Mouse (Mus musculus) midbrain, embryonic 10.5 days (tissue): Measurements from ENCODE around the gene Bcap31. TPM values are rescaled to one million over a fixed set of nuclear protein-coding genes. Genes with fewer than 3 reads are reported as not detected.

Experiments
- DNase-seq: peaks from one replicate; pipeline ENCODE4 v3.0.0-alpha.2; 2017; ENCODE audit warnings: low spot score
- H3K27ac ChIP-seq: fragments of 300-500 bp; sonication (generic); replicated peaks from 2 replicates; pipeline ENCODE4 v1.5.1; 2016; ENCODE audit warnings: mild to moderate bottlenecking
- H3K27me3 ChIP-seq: fragments of 300-500 bp; sonication (generic); 2 replicates; pipeline ENCODE4 v1.6.1; 2016; ENCODE audit warnings: low read depth, mild to moderate bottlenecking; ENCODE audit not compliant: poor library complexity, severe bottlenecking
- H3K36me3 ChIP-seq: fragments of 300-500 bp; sonication (generic); 2 replicates; pipeline ENCODE4 v1.6.1; 2016; ENCODE audit warnings: mild to moderate bottlenecking, moderate library complexity
- H3K4me1 ChIP-seq: fragments of 300-500 bp; sonication (generic); 2 replicates; pipeline ENCODE4 v1.6.1; 2016
- H3K4me3 ChIP-seq: fragments of 300-500 bp; sonication (generic); 2 replicates; pipeline ENCODE4 v1.5.1; 2016; ENCODE audit warnings: mild to moderate bottlenecking, moderate library complexity
- H3K9me3 ChIP-seq: fragments of 300-500 bp; sonication (generic); replicated peaks from 2 replicates; pipeline ENCODE4 v1.6.1; 2016; ENCODE audit warnings: mild to moderate bottlenecking
- WGBS: fragments of 180-500 bp; shearing (Covaris S2); methylation state at CpG from one replicate; pipeline ENCODE4 v1.1.7; 2016; 5-methylcytosine and 5-hydroxymethylcytosine counted together
- polyA plus RNA-seq: library from polyadenylated mRNA; unstranded; fragments of >200 nt; fragmentation: Nextera tagmentation; extraction: Ambion mirVana; gene quantifications from 2 replicates; pipeline ENCODE4 v1.2.1, GENCODE M21; 2016

The Bcap31 gene
- polyA plus RNA-seq, 1 experiment from 2014 or later, result 157 TPM

DNA sequence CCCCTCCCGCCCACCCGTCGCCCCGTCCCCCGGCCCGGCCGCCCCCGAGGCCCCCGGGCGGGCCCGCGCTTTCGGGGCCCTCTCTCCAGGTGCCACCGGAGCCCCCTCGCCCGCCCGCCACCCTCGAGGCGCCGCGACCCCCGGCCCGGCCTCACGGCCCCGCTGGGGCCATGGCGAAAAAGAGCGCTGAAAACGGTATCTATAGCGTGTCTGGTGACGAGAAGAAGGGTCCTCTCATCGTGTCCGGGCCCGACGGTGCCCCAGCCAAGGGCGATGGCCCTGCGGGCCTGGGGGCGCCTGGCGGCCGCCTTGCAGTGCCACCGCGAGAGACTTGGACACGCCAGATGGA is 42.4 kb downstream of the Bcap31 start:
- WGBS, result 26% methylated on average over 37 of the region's 42 CpGs
- Histone ChIP-seq H3K4me1 (peaks cover 26% of the 10 kb centered on the region), H3K36me3 (peaks cover 26% of the 10 kb centered on the region), H3K9me3 (0 out of 2 replicates have a peak, but pooled peaks cover 6% of the 10 kb centered on the region), H3K27ac (peak overlapping the region; percentile 87), H3K27me3 (peaks cover 31% of the 10 kb centered on the region; the same call in 1 of the 2 replicates), H3K4me3 (peak overlapping the region; percentile 68)
- peak; percentile 26 for DNase-seq

DNA sequence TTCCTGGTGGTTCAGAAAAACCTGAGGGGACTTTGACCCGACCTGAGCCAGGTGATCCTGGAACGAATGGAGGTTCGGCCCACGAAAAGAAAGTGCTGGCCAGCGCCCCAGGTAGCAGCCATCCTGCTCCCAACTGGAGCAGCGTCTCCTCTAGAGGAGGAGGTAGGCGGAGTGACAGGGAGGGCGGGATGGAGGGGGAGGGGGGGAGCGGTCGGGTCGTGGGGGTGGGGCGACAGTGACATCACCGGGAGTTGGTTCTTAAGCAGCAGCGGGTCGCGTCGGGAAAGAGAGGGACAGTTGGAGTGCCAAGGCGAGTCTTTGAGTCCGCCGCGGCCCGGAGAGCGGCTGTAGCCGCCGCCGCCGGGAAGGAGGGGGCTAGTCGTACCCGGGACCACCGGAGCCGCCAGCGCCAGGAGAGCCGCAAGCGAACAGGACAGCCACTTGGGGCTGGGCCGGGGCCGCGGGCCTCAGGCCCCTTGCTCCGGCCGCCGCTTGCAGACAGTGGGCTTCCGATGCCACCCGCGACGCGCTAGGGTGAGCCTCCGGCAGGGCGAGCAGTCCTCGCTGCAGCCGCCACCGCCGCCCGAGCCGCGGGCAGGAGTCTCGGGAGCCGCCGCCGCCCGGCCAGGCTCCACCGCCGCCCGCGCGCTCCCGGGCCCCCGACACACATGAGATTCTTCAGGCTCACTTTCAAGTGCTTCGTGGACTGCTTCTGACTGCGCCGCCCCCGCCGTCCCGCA is 42.9 kb downstream of the Bcap31 start, which contains the start of gene Slc6a8:
Gene Slc6a8 (plus strand): TSS at position 272 of the 740 bp plus-strand sequence.
- Histone ChIP-seq H3K4me1 (peaks cover 26% of the 10 kb centered on the region), H3K9me3 (0 out of 2 replicates have a peak, but pooled peaks cover 6% of the 10 kb centered on the region), H3K27ac (peak within 1 kb of the TSS; percentile 87), H3K36me3 (peaks cover 21% of the 10 kb centered on the region), H3K27me3 (peaks cover 31% of the 10 kb centered on the region; the same call in 1 of the 2 replicates), H3K4me3 (peak within 1 kb of the TSS; percentile 68)
- WGBS, result 13% methylated on average over 58 of the region's 72 CpGs
- peak; percentile 72 for DNase-seq

DNA sequence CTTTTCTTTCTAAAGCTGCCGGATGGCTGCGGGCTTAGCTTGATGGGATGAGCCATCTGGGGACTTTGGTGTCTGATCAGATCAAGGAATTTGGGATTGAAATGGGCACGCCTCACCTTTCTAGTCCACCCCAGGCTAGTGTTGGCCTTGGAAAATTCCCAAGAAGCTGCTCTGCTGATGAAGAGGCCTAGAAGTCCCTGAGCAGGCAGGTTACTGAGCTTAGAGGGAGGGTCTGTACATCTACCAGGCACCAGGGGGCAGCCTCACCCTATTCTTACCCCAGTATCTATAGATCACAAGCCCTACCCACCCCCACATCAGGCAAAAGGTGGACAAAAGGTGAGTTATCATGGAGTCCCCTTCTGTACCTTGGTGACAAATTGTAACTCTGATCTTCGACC is 43.9 kb downstream of the Bcap31 start:
- Histone ChIP-seq H3K9me3 (0 out of 2 replicates have a peak, but pooled peaks cover 6% of the 10 kb centered on the region), H3K27ac (no peak overlapping the region), H3K4me3 (no peak overlapping the region), H3K4me1 (peaks cover 26% of the 10 kb centered on the region), H3K27me3 (peaks cover 31% of the 10 kb centered on the region; the same call in 1 of the 2 replicates), H3K36me3 (peaks cover 13% of the 10 kb centered on the region)
- 56% methylated on average over 4 of the region's 4 CpGs for WGBS
- DNase-seq, result peak; percentile 48

DNA sequence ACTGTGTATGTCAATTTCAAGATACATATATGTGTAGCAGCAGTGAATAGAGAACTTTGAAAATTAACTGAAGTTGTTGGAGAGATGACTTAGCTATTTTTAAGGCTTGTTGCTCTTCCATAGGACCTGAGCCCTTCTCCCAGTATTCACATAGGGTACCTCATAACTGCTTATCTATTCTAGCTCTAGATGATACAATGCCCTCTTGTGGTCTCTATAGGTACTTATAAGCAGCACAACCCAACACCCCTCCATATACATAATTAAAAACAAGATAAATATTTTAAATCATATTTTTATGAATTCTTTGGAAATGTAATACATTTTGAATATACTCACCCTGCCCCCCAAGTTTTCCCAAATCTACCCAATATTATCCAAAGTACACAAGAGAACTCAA is 52.8 kb downstream of the Bcap31 start:
- Histone ChIP-seq H3K9me3 (no peaks in the 10 kb centered on the region), H3K4me3 (no peak overlapping the region), H3K27me3 (peaks cover 31% of the 10 kb centered on the region), H3K36me3 (no peaks in the 10 kb centered on the region), H3K4me1 (peaks cover 22% of the 10 kb centered on the region), H3K27ac (no peak overlapping the region)
- no peak for DNase-seq

GRCm38 (mm10) chrX:73660284-73660665 is 55.7 kb downstream of the Bcap31 start:
- WGBS, result 72% methylated on average over 3 of the region's 3 CpGs
- Histone ChIP-seq H3K9me3 (no peaks in the 10 kb centered on the region), H3K27me3 (peaks cover 49% of the 10 kb centered on the region), H3K4me3 (peak overlapping the region; percentile 62), H3K36me3 (no peaks in the 10 kb centered on the region), H3K4me1 (peaks cover 23% of the 10 kb centered on the region), H3K27ac (peak overlapping the region; percentile 79)
- DNase-seq, result no peak

- H3K36me3 ChIP-seq, result no peaks in the 10 kb centered on the region
- peaks cover 51% of the 10 kb centered on the region for H3K27me3 ChIP-seq
- peak within 1 kb of the TSS; percentile 79 for H3K27ac ChIP-seq
- peaks cover 23% of the 10 kb centered on the region for H3K4me1 ChIP-seq
- peak within 1 kb of the TSS; percentile 62 for H3K4me3 ChIP-seq
- peak; percentile 51 for DNase-seq
- no peaks in the 10 kb centered on the region for H3K9me3 ChIP-seq
- 21% methylated on average over 57 of the region's 57 CpGs for WGBS
These were observed 56.2 kb downstream of the Bcap31 start, which contains the start of gene Pnck for GRCm38 (mm10) chrX:73659575-73660283. TSS of gene Pnck (minus strand) at chrX:73660117.

DNA sequence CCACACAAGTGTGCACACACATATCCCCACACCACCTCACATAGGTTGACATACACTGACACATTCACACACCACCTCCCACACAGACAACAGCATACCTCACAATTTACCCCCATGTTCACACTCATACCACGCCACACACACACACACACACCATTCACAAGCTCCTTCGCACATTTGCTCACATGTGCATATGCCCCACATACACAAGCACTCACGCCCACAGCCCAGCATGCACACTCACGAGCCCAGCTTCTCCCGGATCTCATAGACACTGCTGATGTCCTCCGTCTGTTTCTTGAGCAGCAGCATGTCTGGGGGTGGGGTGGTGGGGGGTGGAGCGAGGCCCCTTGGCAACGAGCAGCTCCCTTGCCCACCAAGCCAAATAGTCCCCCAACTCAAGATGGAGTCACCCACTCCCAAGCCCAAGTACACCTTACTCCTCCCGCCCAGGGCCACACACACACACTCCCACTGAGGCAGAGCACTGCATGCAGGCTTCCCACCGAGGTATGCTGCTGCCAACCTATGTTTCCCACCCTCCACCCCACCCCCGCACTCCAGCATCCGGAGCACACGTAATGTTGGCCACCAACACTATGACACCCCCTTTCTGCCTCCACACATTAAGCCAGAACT is 56.9 kb downstream of the Bcap31 start:
- Histone ChIP-seq H3K27ac (no peak overlapping the region), H3K36me3 (no peaks in the 10 kb centered on the region), H3K4me3 (peak overlapping the region; percentile 62), H3K27me3 (peaks cover 53% of the 10 kb centered on the region), H3K9me3 (no peaks in the 10 kb centered on the region), H3K4me1 (peaks cover 23% of the 10 kb centered on the region)
- WGBS, result 58% methylated on average over 13 of the region's 13 CpGs
- DNase-seq, result no peak

DNA sequence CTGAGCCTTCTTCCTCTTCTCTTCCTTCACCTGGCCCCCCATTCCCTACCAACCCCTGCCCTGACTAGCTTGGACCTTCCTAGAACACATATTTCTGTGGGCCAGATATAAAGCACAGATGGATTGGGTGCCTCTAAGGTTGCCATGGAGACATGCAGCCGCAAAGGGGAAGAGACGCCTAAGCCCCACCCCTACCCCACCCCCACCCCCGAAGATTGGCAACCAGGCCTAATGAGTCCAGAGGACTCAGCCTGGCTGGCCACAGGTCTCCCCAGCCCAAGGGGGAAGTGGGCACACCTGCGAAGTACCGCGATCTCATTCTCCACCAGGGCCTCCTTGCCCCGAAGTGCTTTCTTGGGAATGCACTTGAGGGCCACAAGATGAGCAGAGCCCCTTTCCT is 57.6 kb downstream of the Bcap31 start:
- H3K9me3 ChIP-seq, result no peaks in the 10 kb centered on the region
- peaks cover 23% of the 10 kb centered on the region for H3K4me1 ChIP-seq
- 54% methylated on average over 7 of the region's 7 CpGs for WGBS
- H3K36me3 ChIP-seq, result no peaks in the 10 kb centered on the region
- H3K27me3 ChIP-seq, result peaks cover 57% of the 10 kb centered on the region
- H3K4me3 ChIP-seq, result no peak overlapping the region
- no peak overlapping the region for H3K27ac ChIP-seq
- DNase-seq, result no peak

- peaks cover 44% of the 10 kb centered on the region for H3K27me3 ChIP-seq
- no peak for DNase-seq
These were observed 60.4 kb downstream of the Bcap31 start for GRCm38 (mm10) chrX:73655529-73655928.

GRCm38 (mm10) chrX:73654177-73654576 is 61.8 kb downstream of the Bcap31 start:
- H3K36me3 ChIP-seq, result no peaks in the 10 kb centered on the region
- peak; percentile 61 for DNase-seq
- H3K27ac ChIP-seq, result no peak overlapping the region
- no peaks in the 10 kb centered on the region for H3K9me3 ChIP-seq
- H3K27me3 ChIP-seq, result peaks cover 32% of the 10 kb centered on the region
- WGBS, result 19% methylated on average over 6 of the region's 6 CpGs
- H3K4me3 ChIP-seq, result no peak overlapping the region
- peaks cover 12% of the 10 kb centered on the region for H3K4me1 ChIP-seq

More at GRCm38 (mm10) chrX:73655529-73655928, 60.4 kb downstream of the Bcap31 start:
- peaks cover 23% of the 10 kb centered on the region for H3K4me1 ChIP-seq
- no peak overlapping the region for H3K4me3 ChIP-seq
- H3K36me3 ChIP-seq, result no peaks in the 10 kb centered on the region
- no peaks in the 10 kb centered on the region for H3K9me3 ChIP-seq
- H3K27ac ChIP-seq, result no peak overlapping the region
- 80% methylated on average over 3 of the region's 3 CpGs for WGBS

DNA sequence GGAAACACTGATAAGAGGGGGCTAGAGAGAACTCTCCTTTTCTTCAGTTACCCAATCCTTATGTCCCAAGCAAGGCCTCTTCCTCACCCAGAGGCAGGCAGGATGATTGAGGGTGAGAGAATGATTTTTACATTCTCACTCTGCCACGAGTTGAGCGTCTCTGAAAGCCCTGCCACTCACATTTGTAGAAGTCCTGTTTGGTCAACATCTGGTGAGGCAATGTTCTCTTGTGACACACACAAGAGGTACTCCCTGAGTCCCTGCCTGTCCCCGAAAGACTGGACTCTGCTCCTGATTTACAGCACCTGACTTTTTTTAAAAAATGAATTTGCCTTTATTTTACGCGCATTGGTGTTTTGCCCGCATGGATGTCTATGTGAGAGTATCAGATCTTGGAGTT is 62.6 kb downstream of the Bcap31 start:
- Histone ChIP-seq H3K27ac (no peak overlapping the region), H3K9me3 (no peaks in the 10 kb centered on the region), H3K27me3 (peaks cover 26% of the 10 kb centered on the region), H3K36me3 (no peaks in the 10 kb centered on the region), H3K4me3 (no peak overlapping the region), H3K4me1 (peaks cover 4% of the 10 kb centered on the region)
- no peak for DNase-seq
- 92% methylated on average over 6 of the region's 6 CpGs for WGBS

DNA sequence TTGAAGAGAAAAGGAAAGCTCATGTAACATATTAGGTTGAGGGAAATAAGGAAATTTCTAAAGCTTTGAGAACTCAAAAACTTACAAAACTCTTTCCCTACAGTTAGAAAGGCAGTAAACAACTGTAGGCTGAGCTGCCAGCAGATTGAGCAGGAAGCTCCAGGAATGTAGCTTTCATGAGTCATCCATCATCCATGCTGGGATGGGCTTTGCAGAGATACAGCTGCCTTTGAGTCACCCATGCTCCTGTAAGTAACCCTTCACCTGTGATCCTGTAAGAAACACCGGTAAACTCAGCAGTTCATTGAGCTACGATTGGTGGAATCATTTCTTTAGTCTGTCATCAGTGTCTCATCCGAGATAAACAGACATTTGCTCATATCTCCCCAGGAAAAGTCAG is 65.1 kb downstream of the Bcap31 start:
- 80% methylated on average over 3 of the region's 3 CpGs for WGBS
- H3K4me1 ChIP-seq, result no peaks in the 10 kb centered on the region
- peaks cover 14% of the 10 kb centered on the region for H3K27me3 ChIP-seq
- no peak overlapping the region for H3K4me3 ChIP-seq
- H3K27ac ChIP-seq, result no peak overlapping the region
- no peak for DNase-seq
- H3K9me3 ChIP-seq, result no peaks in the 10 kb centered on the region
- H3K36me3 ChIP-seq, result no peaks in the 10 kb centered on the region
